Comparison of ENCODE assay signal across 8 mouse cellular contexts in the genomic region with DNA sequence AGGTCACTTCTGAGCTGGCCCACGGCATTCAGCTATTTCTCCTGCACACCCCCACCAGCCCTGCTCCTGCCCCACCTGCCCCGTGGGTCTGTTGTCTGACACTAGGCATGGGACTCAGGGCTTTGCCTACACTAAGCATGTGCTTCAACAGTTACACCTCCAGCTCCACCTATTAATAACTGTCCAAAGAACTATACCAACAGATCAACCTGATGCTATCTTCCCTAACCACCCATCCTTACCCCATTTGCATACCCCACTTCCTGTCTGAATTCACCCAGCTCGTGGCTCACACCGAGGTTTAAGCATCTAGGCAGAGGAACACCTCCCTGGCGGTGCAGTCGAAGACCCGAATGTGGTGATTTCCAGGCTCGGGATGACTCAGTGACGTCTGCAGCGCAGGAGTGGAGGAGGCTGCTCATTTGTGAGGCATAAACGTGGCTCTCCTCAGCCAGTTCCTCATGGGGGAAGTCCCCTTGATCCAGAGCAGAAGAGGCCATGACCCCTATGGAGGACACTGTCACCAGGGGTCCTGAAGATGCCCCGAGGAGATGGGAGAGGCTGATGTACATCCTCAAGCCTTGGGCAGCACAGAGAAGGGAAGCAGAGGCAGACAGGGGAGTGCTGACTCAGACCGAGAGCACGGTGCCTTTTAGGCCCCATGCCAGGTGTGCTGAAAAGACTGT. TPM values are rescaled to one million over a fixed set of nuclear protein-coding genes. Genes with fewer than 3 reads are reported as not detected.
DNase-seq lines count a peak whose midpoint lies in the region; ATAC-seq lines count a peak whose summit lies in the region.

No protein-coding gene starts in this region.

- H3K9ac ChIP-seq in intestine, embryonic 16.5 days (ENCODE audit: low read depth, low read length), result no peak overlapping the region

- DNase-seq in lung, postnatal 36 days, result peak; percentile 39
- DNase-seq in lung, postnatal 10 days, result no peak
- DNase-seq in T-cell, adult 2 months (ENCODE audit: low spot score), result peak; percentile 87
- DNase-seq in thymus, postnatal 36 days, result peak; percentile 56 to 76
- DNase-seq in kidney, adult 11 months, result no peak
- DNase-seq in kidney, adult 8-10 months, result no peak

- no peak overlapping the region for H3K4me2 ChIP-seq in intestine, embryonic 16.5 days (ENCODE audit: low read depth, low read length)

- WGBS in intestine, embryonic 16.5 days, result 52% methylated on average over 14 of the region's 14 CpGs

- no peak overlapping the region for H3K4me3 ChIP-seq in intestine, embryonic 16.5 days (ENCODE audit: low read length)

- no peaks in the 10 kb centered on the region for H3K27me3 ChIP-seq in intestine, embryonic 16.5 days (replicated peaks; ENCODE audit: control insufficient read depth, insufficient read depth, low read length)

- ATAC-seq in megakaryocyte-erythroid progenitor cell, adult 5-6 weeks (replicated peaks; ENCODE audit: low FRiP score, low TSS enrichment, poor library complexity, severe bottlenecking), result peak; percentile 30
- ATAC-seq in intestine, embryonic 16.5 days, result no peak

- H3K36me3 ChIP-seq in intestine, embryonic 16.5 days (ENCODE audit: control insufficient read depth, insufficient read depth, low read length), result no peaks in the 10 kb centered on the region

- no peak overlapping the region for H3K27ac ChIP-seq in intestine, embryonic 16.5 days (ENCODE audit: low read length)

- peaks cover 7% of the 10 kb centered on the region for H3K4me1 ChIP-seq in intestine, embryonic 16.5 days (ENCODE audit: control insufficient read depth, insufficient read depth, low read length)

- H3K9me3 ChIP-seq in intestine, embryonic 16.5 days (ENCODE audit: control insufficient read depth, low read length), result no peaks in the 10 kb centered on the region

RNA-seq across cellular contexts. Expression of a gene that starts 13.0 kb away (rescaled TPM):
- total RNA-seq in megakaryocyte-erythroid progenitor cell, adult 5-6 weeks (2014; fragmentation: Nextera tagmentation), result 20.5 and 32.1 TPM in 2 replicates
- total RNA-seq in megakaryocyte-erythroid progenitor cell, adult 5-6 weeks (2017), result 14.2 and 19.6 TPM in 2 replicates
- polyA plus RNA-seq in intestine, embryonic 16.5 days (2015; fragmentation: Nextera tagmentation; extraction: Ambion mirVana), result 30.3 and 31.3 TPM in 2 replicates

RNA-seq across cellular contexts. Expression of a gene that starts 28.4 kb away (rescaled TPM):
- 54.6 and 55.4 TPM in 2 replicates for total RNA-seq in megakaryocyte-erythroid progenitor cell, adult 5-6 weeks (2014; fragmentation: Nextera tagmentation)
- 29.3 and 45.4 TPM in 2 replicates for total RNA-seq in megakaryocyte-erythroid progenitor cell, adult 5-6 weeks (2017)
- polyA plus RNA-seq in intestine, embryonic 16.5 days (2015; fragmentation: Nextera tagmentation; extraction: Ambion mirVana), result 33.5 and 34.5 TPM in 2 replicates

RNA-seq across cellular contexts. Expression of a gene that starts 37.3 kb away (rescaled TPM):
- 53.5 and 69.9 TPM in 2 replicates for total RNA-seq in megakaryocyte-erythroid progenitor cell, adult 5-6 weeks (2014; fragmentation: Nextera tagmentation)
- 21.6 and 67.6 TPM in 2 replicates for total RNA-seq in megakaryocyte-erythroid progenitor cell, adult 5-6 weeks (2017)
- 16.8 and 18.8 TPM in 2 replicates for polyA plus RNA-seq in intestine, embryonic 16.5 days (2015; fragmentation: Nextera tagmentation; extraction: Ambion mirVana)

RNA-seq across cellular contexts. Expression of a gene that starts 37.4 kb away (rescaled TPM):
- total RNA-seq in megakaryocyte-erythroid progenitor cell, adult 5-6 weeks (2014; fragmentation: Nextera tagmentation), result 55.7 and 76.8 TPM in 2 replicates
- 40.5 and 67.1 TPM in 2 replicates for total RNA-seq in megakaryocyte-erythroid progenitor cell, adult 5-6 weeks (2017)
- 90.0 and 103 TPM in 2 replicates for polyA plus RNA-seq in intestine, embryonic 16.5 days (2015; fragmentation: Nextera tagmentation; extraction: Ambion mirVana)

Comparison
In these comparisons a context has a peak if more than half of its experiments do, and no peak if none do; other contexts are left out.
1. DNase-seq: peak in lung, postnatal 36 days (single experiment), T-cell, adult 2 months (single experiment) and thymus, postnatal 36 days (2 of 2); none in lung, postnatal 10 days (single experiment), kidney, adult 11 months (single experiment) and kidney, adult 8-10 months (0 of 2).